26 mouse cellular contexts compared by ENCODE assay signal in the genomic region with DNA sequence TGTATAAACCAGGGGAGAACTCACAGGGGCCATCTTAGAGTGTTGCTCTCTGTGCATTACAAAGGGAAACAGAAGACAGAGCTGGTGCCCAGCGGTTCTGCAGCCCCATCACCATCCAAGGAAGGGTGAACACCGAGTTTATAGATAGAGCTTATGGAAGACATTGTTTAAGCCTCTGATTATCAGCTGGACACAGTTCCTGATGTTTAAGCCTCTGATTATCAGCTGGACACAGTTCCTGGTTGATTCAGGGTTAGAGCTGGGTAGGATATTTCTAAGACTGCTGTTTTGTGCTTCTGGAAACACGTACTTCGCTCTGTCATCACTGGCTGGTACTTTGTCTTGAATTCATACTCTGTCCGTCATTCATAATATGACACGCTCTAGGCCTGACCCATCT.
"Had no signal": no experiment of that assay in that cellular context is flagged by ENCODE, and none has a peak within 500 bp of the region (broad histone marks: within the 10 kb centered on the region; RNA-seq: fewer than 3 reads in every experiment).

No protein-coding gene starts in this region.

- H3K4me3 ChIP-seq: gastrocnemius, adult 2 months; heart, adult 2 months; heart, embryonic 10.5 days; heart, embryonic 12.5 days; hindbrain, embryonic 10.5 days; hindbrain, embryonic 12.5 days; intestine, embryonic 15.5 days; kidney, embryonic 15.5 days; layer of hippocampus, adult 2 months; left cerebral cortex, adult 2 months; limb, embryonic 10.5 days; limb, embryonic 12.5 days had no signal

- H3K9me3 ChIP-seq: heart, embryonic 10.5 days; hindbrain, embryonic 10.5 days; hindbrain, embryonic 12.5 days; intestine, embryonic 15.5 days; kidney, embryonic 15.5 days; limb, embryonic 10.5 days; limb, embryonic 12.5 days had no signal

- H3K9ac ChIP-seq: heart, embryonic 12.5 days; hindbrain, embryonic 12.5 days; hindbrain, embryonic 14.5 days; intestine, embryonic 15.5 days; kidney, embryonic 15.5 days; limb, embryonic 12.5 days had no signal

- DNase-seq: gastrocnemius, adult 2 months; gastrocnemius, postnatal 10 days; gastrocnemius, postnatal 25 days; heart, adult 2 months; heart, postnatal 10 days; heart, postnatal 4 days; kidney, adult 18-20 months; kidney, adult 8-10 months; kidney, postnatal 14 days; kidney, postnatal 4 days had no signal

- H3K27me3 ChIP-seq: heart, embryonic 12.5 days; hindbrain, embryonic 12.5 days; intestine, embryonic 15.5 days; kidney, embryonic 15.5 days; limb, embryonic 12.5 days had no signal

- H3K27ac ChIP-seq: gastrocnemius, adult 2 months; heart, adult 2 months; heart, embryonic 10.5 days; hindbrain, embryonic 10.5 days; hindbrain, embryonic 12.5 days; hindbrain, embryonic 14.5 days; intestine, embryonic 15.5 days; kidney, embryonic 15.5 days; kidney, postnatal 0 days; layer of hippocampus, adult 2 months; left cerebral cortex, adult 2 months; limb, embryonic 10.5 days; limb, embryonic 12.5 days had no signal

- H3K4me1 ChIP-seq: hindbrain, embryonic 10.5 days; intestine, embryonic 15.5 days had no signal

- H3K4me2 ChIP-seq: heart, embryonic 12.5 days; hindbrain, embryonic 12.5 days; hindbrain, embryonic 14.5 days; intestine, embryonic 15.5 days; kidney, embryonic 15.5 days; limb, embryonic 12.5 days had no signal

- ATAC-seq: forebrain, embryonic 16.5 days; hindbrain, embryonic 16.5 days; inflammation-experienced regulatory T-cells, adult 6 months; intestine, embryonic 15.5 days; intestine, postnatal 0 days had no signal

- H3K36me3 ChIP-seq: heart, embryonic 10.5 days; heart, embryonic 12.5 days; hindbrain, embryonic 10.5 days; hindbrain, embryonic 12.5 days; intestine, embryonic 15.5 days; kidney, embryonic 15.5 days; limb, embryonic 10.5 days; limb, embryonic 12.5 days had no signal
